Mouse (Mus musculus): ENCODE results near the gene 3830417A13Rik.

The 3830417A13Rik gene

GRCm38 (mm10) chrX:64173248-64173647, at the start of gene 3830417A13Rik:
Gene 3830417A13Rik (plus strand): TSS chrX:64173548.
- no peak for DNase-seq (ENCODE audit: low read depth, low spot score)

- DNase-seq (ENCODE audit: low read depth, low spot score): no peak
Observed at GRCm38 (mm10) chrX:64152098-64152497, 21.2 kb upstream of the 3830417A13Rik start, which contains the start of gene Gm6760. Gene Gm6760 (minus strand): TSS chrX:64152198.

- no peak for DNase-seq (ENCODE audit: low read depth, low spot score)
Observed at GRCm38 (mm10) chrX:64181246-64181645, 7.9 kb downstream of the 3830417A13Rik start.
